Mouse (Mus musculus) erythroblast, embryonic 14.5 days (primary cell): ENCODE measurements around the gene Hlcs. TPM values are rescaled to one million over a fixed set of nuclear protein-coding genes. Genes with fewer than 3 reads are reported as not detected.

ENCODE experiments used
- H3K27me3 ChIP-seq: 2 replicates; pipeline ENCODE4 v1.6.1; 2012; ENCODE audit warnings: inconsistent platforms; ENCODE audit not compliant: control insufficient read depth
- H3K36me3 ChIP-seq: 2 replicates; pipeline ENCODE4 v1.6.1; 2012; ENCODE audit warnings: mild to moderate bottlenecking, inconsistent platforms; ENCODE audit not compliant: control insufficient read depth
- H3K4me1 ChIP-seq: 2 replicates; pipeline ENCODE4 v1.6.1; 2012; ENCODE audit warnings: inconsistent platforms; ENCODE audit not compliant: control insufficient read depth
- H3K4me3 ChIP-seq: replicated peaks from 2 replicates; pipeline ENCODE3; 2012; ENCODE audit warnings: moderate library complexity, mild to moderate bottlenecking, inconsistent platforms
- H3K9me3 ChIP-seq: 2 replicates; pipeline ENCODE4 v1.6.1; 2012; ENCODE audit warnings: low read length, inconsistent platforms, mixed read lengths; ENCODE audit not compliant: control insufficient read depth
- GATA1 ChIP-seq: IDR thresholded peaks from 2 replicates; pipeline ENCODE4 v1.6.1; 2012; ENCODE audit warnings: low read length, inconsistent platforms, mixed read lengths
- TAL1 ChIP-seq: IDR thresholded peaks from 3 replicates; pipeline ENCODE4 v1.6.1; 2012; ENCODE audit warnings: low read length, inconsistent platforms, mixed read lengths
- polyA plus RNA-seq: library from polyadenylated mRNA; stranded (reverse); fragments of >175 nt; gene quantifications from 2 replicates; pipeline ENCODE4 v1.2.3, GENCODE M21; 2012

Hlcs gene
- polyA plus RNA-seq, 1 experiment: 0.06 TPM

DNA sequence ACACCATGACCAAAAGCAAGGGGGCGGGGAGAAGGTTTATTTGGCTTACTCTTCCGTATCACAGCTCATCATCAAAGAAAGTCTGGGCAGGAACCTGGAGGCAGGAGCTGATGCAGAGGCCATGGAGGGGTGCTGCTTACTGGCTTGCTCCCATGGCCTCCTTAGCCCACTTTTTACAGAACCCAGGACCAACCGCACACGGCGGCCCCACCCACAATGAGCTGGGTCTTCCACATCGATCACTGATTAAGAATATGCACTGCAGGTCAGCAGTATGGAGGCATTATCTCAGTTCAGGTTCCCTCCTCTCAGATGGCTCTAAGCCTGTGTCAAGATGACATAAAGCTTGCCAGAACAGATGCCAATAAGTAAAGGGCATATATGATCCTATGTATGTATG is 42.5 kb downstream of the Hlcs start:
- Histone ChIP-seq H3K9me3 (peaks cover 8% of the 10 kb centered on the region), H3K4me1 (no peaks in the 10 kb centered on the region), H3K27me3 (no peaks in the 10 kb centered on the region), H3K36me3 (peaks cover 2% of the 10 kb centered on the region; the same call in 1 of the 2 replicates), H3K4me3 (no peak overlapping the region)
- TF ChIP-seq GATA1 (no peak), TAL1 (no peak)

GRCm38 (mm10) chr16:94269635-94270034 is 43.7 kb downstream of the Hlcs start:
- Histone ChIP-seq H3K4me3 (no peak overlapping the region), H3K9me3 (peaks cover 7% of the 10 kb centered on the region)
- TF ChIP-seq GATA1 (no peak), TAL1 (no peak)

GRCm38 (mm10) chr16:94268205-94268604 is 45.2 kb downstream of the Hlcs start:
- Histone ChIP-seq H3K4me3 (no peak overlapping the region), H3K4me1 (no peaks in the 10 kb centered on the region), H3K9me3 (no peaks in the 10 kb centered on the region), H3K36me3 (peaks cover 2% of the 10 kb centered on the region; the same call in 1 of the 2 replicates), H3K27me3 (no peaks in the 10 kb centered on the region)
- TF ChIP-seq GATA1: no peak
- TF ChIP-seq TAL1: no peak

More at GRCm38 (mm10) chr16:94269635-94270034, 43.7 kb downstream of the Hlcs start:
- Histone ChIP-seq H3K4me1 (no peaks in the 10 kb centered on the region), H3K36me3 (peaks cover 2% of the 10 kb centered on the region; the same call in 1 of the 2 replicates), H3K27me3 (no peaks in the 10 kb centered on the region)

DNA sequence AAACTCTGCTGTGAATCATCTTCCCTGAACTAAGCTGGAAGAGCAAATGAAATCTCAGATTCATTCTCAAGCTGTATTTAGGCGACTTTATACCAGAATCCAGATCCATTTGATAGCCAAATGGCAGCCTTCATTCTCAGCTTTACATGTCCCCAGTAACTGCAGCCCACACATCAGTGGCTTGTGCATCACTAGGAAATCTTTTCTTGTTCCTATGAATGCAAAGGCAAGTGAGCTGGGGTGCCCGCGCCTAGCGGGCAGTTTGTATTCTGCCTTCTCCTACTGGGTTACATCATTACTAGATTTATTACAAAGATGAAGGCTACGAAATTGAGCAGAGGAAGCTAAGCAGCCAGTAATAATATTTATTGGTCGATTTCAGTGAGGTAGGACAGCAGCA is 48.8 kb downstream of the Hlcs start:
- Histone ChIP-seq H3K36me3 (peaks cover 2% of the 10 kb centered on the region; the same call in 1 of the 2 replicates), H3K27me3 (no peaks in the 10 kb centered on the region), H3K9me3 (no peaks in the 10 kb centered on the region), H3K4me3 (no peak overlapping the region), H3K4me1 (no peaks in the 10 kb centered on the region)
- TF ChIP-seq GATA1: no peak
- TF ChIP-seq TAL1: no peak

GRCm38 (mm10) chr16:94262501-94262900 is 50.9 kb downstream of the Hlcs start:
- H3K4me3 ChIP-seq: no peak overlapping the region
- no peak for TF ChIP-seq GATA1
- TF ChIP-seq TAL1: no peak
- H3K9me3 ChIP-seq: no peaks in the 10 kb centered on the region
- H3K27me3 ChIP-seq: no peaks in the 10 kb centered on the region
- no peaks in the 10 kb centered on the region; the same call in 1 of the 2 replicates for H3K36me3 ChIP-seq
- no peaks in the 10 kb centered on the region for H3K4me1 ChIP-seq

DNA sequence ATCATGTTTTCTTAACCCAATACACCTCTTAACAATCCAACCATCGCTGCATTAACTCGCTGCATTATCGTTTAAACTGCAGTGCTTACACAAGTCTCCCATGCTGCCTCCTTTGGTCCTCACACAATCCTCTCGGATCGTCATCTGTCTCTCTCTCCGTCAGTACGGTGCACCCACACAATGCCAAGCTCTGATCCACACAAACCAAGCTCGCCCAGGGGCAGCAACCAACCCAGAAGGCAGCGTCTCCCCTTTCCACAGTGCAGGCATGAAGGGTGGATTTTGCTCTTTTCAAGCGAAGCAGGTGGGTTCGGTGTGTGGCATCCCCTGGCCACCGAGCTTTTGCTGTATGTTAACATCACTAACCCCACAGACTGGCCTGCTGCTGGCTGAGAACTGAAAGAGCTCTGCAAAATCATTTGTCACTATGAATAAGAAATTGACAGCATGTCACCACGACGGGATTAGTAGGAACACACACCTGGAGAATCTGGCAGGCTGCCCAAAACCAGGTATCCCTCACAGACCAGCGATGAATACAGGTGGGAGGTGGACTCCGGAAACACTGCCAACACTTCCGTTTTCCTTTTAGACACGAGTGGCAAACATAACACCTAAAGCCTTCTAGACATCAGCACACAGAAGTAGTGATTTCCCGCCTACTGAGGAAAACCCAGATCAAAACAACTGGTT is 52.3 kb downstream of the Hlcs start:
- Histone ChIP-seq H3K4me1 (no peaks in the 10 kb centered on the region), H3K9me3 (no peaks in the 10 kb centered on the region), H3K4me3 (no peak overlapping the region), H3K36me3 (no peaks in the 10 kb centered on the region; the same call in 1 of the 2 replicates), H3K27me3 (no peaks in the 10 kb centered on the region)
- TF ChIP-seq GATA1 (no peak), TAL1 (no peak)

GRCm38 (mm10) chr16:94258366-94259310 is 54.7 kb downstream of the Hlcs start:
- H3K4me1 ChIP-seq: no peaks in the 10 kb centered on the region
- no peaks in the 10 kb centered on the region; the same call in 1 of the 2 replicates for H3K36me3 ChIP-seq
- H3K27me3 ChIP-seq: no peaks in the 10 kb centered on the region
- H3K4me3 ChIP-seq: no peak overlapping the region
- TF ChIP-seq GATA1 (no peak), TAL1 (no peak)
- no peaks in the 10 kb centered on the region for H3K9me3 ChIP-seq

- H3K4me1 ChIP-seq: no peaks in the 10 kb centered on the region
- no peak for TF ChIP-seq GATA1
- TF ChIP-seq TAL1: no peak
These were observed 57.8 kb downstream of the Hlcs start for GRCm38 (mm10) chr16:94255592-94255991.

GRCm38 (mm10) chr16:94255035-94255434 is 58.3 kb downstream of the Hlcs start:
- no peaks in the 10 kb centered on the region for H3K9me3 ChIP-seq
- no peaks in the 10 kb centered on the region for H3K4me1 ChIP-seq
- no peak for TF ChIP-seq GATA1
- no peak for TF ChIP-seq TAL1
- H3K36me3 ChIP-seq: no peaks in the 10 kb centered on the region
- no peaks in the 10 kb centered on the region for H3K27me3 ChIP-seq
- no peak overlapping the region for H3K4me3 ChIP-seq

More at GRCm38 (mm10) chr16:94255592-94255991, 57.8 kb downstream of the Hlcs start:
- Histone ChIP-seq H3K36me3 (no peaks in the 10 kb centered on the region), H3K27me3 (no peaks in the 10 kb centered on the region), H3K4me3 (no peak overlapping the region), H3K9me3 (no peaks in the 10 kb centered on the region)
